Mouse (Mus musculus): ENCODE data around the gene Slc35f5. TPM values are rescaled to one million over a fixed set of nuclear protein-coding genes. Genes with fewer than 3 reads are reported as not detected.

The Slc35f5 gene
- polyA plus RNA-seq, 1 experiment from 2014 or later = 88.4 TPM

GRCm38 (mm10) chr1:125639501-125640253 lies 79.3 kb downstream of the Slc35f5 start:
- Histone ChIP-seq H3K36me3 (ENCODE audit: control insufficient read depth, insufficient read depth, low read length) (no peaks in the 10 kb centered on the region), H3K9ac (ENCODE audit: low read length) (no peak overlapping the region), H3K27me3 (ENCODE audit: control insufficient read depth, insufficient read depth, low read length) (no peaks in the 10 kb centered on the region), H3K4me1 (ENCODE audit: control insufficient read depth in 2 of 2, insufficient read depth in 2 of 2, low read length in 2 of 2) (no peaks in the 10 kb centered on the region), H3K27ac (replicated peaks in 1 of 2; ENCODE audit: control insufficient read depth in 1 of 2, insufficient read depth in 1 of 2, low read depth in 2 of 2, low read length in 2 of 2) (no peak overlapping the region), H3K9me3 (ENCODE audit: control insufficient read depth, low read length) (no peaks in the 10 kb centered on the region), H3K4me2 (ENCODE audit: low read length) (no peak overlapping the region), H3K4me3 (ENCODE audit: control insufficient read depth in 1 of 2, insufficient read depth in 1 of 2, low read depth in 1 of 2, low read length in 2 of 2) (no peak overlapping the region)
- no peak for ATAC-seq (ENCODE audit: insufficient number of reproducible peaks, insufficient read depth, low FRiP score, low read depth)
- WGBS = 87% methylated on average over 8 of the region's 8 CpGs

DNA sequence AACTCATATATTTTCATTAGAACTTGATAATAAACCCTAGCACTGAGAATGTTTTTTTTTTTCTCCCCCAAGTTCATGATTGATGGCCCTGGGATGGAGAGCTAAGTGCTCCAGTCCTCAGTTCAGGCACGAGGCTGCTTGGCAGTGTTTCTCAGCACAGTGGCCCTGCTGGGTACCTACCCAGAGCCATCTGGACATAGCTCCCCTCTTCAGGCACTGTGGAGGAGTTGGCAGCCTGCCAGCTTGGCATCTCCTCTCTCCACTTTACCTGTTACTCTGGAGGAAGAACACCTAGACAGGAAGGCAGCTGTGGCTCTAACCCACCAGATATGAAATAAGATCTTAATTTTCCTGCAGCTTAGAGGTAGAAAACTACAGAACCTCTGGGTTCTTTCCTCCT lies 83.2 kb downstream of the Slc35f5 start:
- no peak overlapping the region for H3K4me3 ChIP-seq (ENCODE audit: control insufficient read depth in 1 of 2, insufficient read depth in 1 of 2, low read depth in 1 of 2, low read length in 2 of 2)
- no peak overlapping the region for H3K27ac ChIP-seq (replicated peaks in 1 of 2; ENCODE audit: control insufficient read depth in 1 of 2, insufficient read depth in 1 of 2, low read depth in 2 of 2, low read length in 2 of 2)
- no peaks in the 10 kb centered on the region for H3K36me3 ChIP-seq (ENCODE audit: control insufficient read depth, insufficient read depth, low read length)
- ATAC-seq (ENCODE audit: insufficient number of reproducible peaks, insufficient read depth, low FRiP score, low read depth) = no peak
- H3K9me3 ChIP-seq (ENCODE audit: control insufficient read depth, low read length) = no peaks in the 10 kb centered on the region
- 30% methylated on average over 1 of the region's 1 CpGs for WGBS
- no peaks in the 10 kb centered on the region for H3K27me3 ChIP-seq (ENCODE audit: control insufficient read depth, insufficient read depth, low read length)
- H3K9ac ChIP-seq (ENCODE audit: low read length) = no peak overlapping the region
- H3K4me2 ChIP-seq (ENCODE audit: low read length) = no peak overlapping the region
- peaks cover 0 to under 1% of the 10 kb centered on the region in 2 experiments; a peak in 1 of 4 replicates for H3K4me1 ChIP-seq (ENCODE audit: control insufficient read depth in 2 of 2, insufficient read depth in 2 of 2, low read length in 2 of 2)

Other genes starting within 250 kb of the Slc35f5 start
- 304 and 317 TPM in 2 replicates for gene Actr3, start 124.9 kb upstream of the Slc35f5 start, polyA plus RNA-seq (2014; fragmentation: Nextera tagmentation; extraction: Ambion mirVana)
- gene Gpr39, start 116.4 kb downstream of the Slc35f5 start, polyA plus RNA-seq (2014; fragmentation: Nextera tagmentation; extraction: Ambion mirVana) = 1.2 and 1.6 TPM in 2 replicates

Data from heart, embryonic 14.5 days (tissue).